Comparison of ENCODE assay signal across 24 mouse cellular contexts in the genomic region with DNA sequence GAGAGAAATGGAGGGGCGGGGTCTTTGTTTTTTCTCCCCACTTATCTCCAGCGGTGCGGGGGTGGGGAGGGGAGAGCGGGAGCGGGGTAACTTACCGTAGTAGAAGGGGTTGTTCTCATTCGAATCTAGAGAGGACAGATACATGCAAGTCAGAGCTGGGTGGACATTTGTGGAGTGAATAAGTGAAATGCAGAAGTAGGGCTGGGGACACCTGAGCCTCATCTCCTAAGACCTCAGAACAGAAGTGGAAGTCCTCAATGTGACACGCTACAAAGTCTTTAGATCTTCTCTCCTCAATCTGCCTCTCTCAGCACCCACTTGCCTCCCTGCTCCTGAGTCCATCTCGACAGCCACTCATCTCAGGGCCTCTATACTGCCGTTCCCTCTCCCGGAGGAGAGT. TPM values are rescaled to one million over a fixed set of nuclear protein-coding genes. Genes with fewer than 3 reads are reported as not detected.
DNase-seq lines count a peak whose midpoint lies in the region; ATAC-seq and TF ChIP-seq lines count a peak whose summit lies in the region.
"Had no signal": no experiment of that assay in that cellular context is flagged by ENCODE, and none has a peak within 500 bp of the region (broad histone marks: within the 10 kb centered on the region; RNA-seq: fewer than 3 reads in every experiment).

No protein-coding gene starts in this region.

- 87% methylated on average over 11 of the region's 11 CpGs for WGBS in macrophage (ENCODE audit: missing documents)

- ATAC-seq in activated CD4-positive, CD25-positive, alpha-beta regulatory T cell, adult 4 months, result no peak
- ATAC-seq: forebrain, embryonic 14.5 days; forebrain, postnatal 0 days; Patski had no signal

- H3K4me3 ChIP-seq in testis, adult 2 months (ENCODE audit: control insufficient read depth, low read depth, low read length), result peak overlapping the region; percentile 44
- H3K4me3 ChIP-seq in macrophage (ENCODE audit: inconsistent target), result no peak overlapping the region
- H3K4me3 ChIP-seq: embryonic facial prominence, embryonic 12.5 days; embryonic facial prominence, embryonic 15.5 days; gastrocnemius, adult 2 months; hindbrain, embryonic 12.5 days; hindbrain, embryonic 15.5 days had no signal

- peaks cover 11% of the 10 kb centered on the region for H3K4me1 ChIP-seq in testis, adult 2 months (ENCODE audit: control insufficient read depth, insufficient read depth, low read length)
- H3K4me1 ChIP-seq: embryonic facial prominence, embryonic 12.5 days; embryonic facial prominence, embryonic 15.5 days; hindbrain, embryonic 12.5 days; hindbrain, embryonic 15.5 days had no signal

- H3K36me3 ChIP-seq in testis, adult 2 months (ENCODE audit: control insufficient read depth, insufficient read depth, low read length), result no peaks in the 10 kb centered on the region
- peaks cover 21% of the 10 kb centered on the region; the same call in 1 of the 2 replicates for H3K36me3 ChIP-seq in macrophage (ENCODE audit: inconsistent target)
- H3K36me3 ChIP-seq: embryonic facial prominence, embryonic 12.5 days; embryonic facial prominence, embryonic 15.5 days; hindbrain, embryonic 12.5 days; hindbrain, embryonic 15.5 days had no signal

- H3K79me2 ChIP-seq in macrophage (ENCODE audit: inconsistent target), result peaks cover 39% of the 10 kb centered on the region

- no peaks in the 10 kb centered on the region for H3K27me3 ChIP-seq in testis, adult 2 months (ENCODE audit: control insufficient read depth, insufficient read depth, low read length)
- H3K27me3 ChIP-seq: Patski had no signal

- no peak for TF ChIP-seq CTCF in testis, adult 2 months (IDR thresholded peaks at IDR 0.05; ENCODE audit: control insufficient read depth, insufficient read depth, insufficient replicate concordance, low read depth, low read length)

- no peak overlapping the region for H3K27ac ChIP-seq in testis, adult 2 months (ENCODE audit: control insufficient read depth, insufficient read depth, low read depth, low read length)
- H3K27ac ChIP-seq in macrophage, result peak overlapping the region; percentile 83; the same call in 1 of the 2 replicates
- H3K27ac ChIP-seq: embryonic facial prominence, embryonic 12.5 days; embryonic facial prominence, embryonic 15.5 days; gastrocnemius, adult 2 months; hindbrain, embryonic 12.5 days; hindbrain, embryonic 15.5 days had no signal

- DNase-seq in testis, postnatal 10 days (ENCODE audit: low spot score), result no peak
- DNase-seq in MEL-GATA-1-ER (ENCODE audit: extremely low read depth, low read depth) (peak; percentile 74), adipocyte (ENCODE audit: low spot score) (no peak)
- DNase-seq: adrenal gland, adult 8-10 months; adrenal gland, postnatal 25 days; cerebellum, adult 18-20 months; cerebellum, adult 9-11 months; forebrain, postnatal 0 days; gastrocnemius, adult 2 months; gastrocnemius, postnatal 14 days had no signal

- TF ChIP-seq POLR2A in testis, adult 2 months (IDR thresholded peaks at IDR 0.05; ENCODE audit: control insufficient read depth, low read depth, low read length), result no peak

RNA-seq across cellular contexts. Expression of gene Fxyd5, which starts 7.0 kb away (rescaled TPM):
- 8.3 and 12.1 TPM in 2 replicates for polyA plus RNA-seq in testis, adult 2 months (2012; rRNA removed)
- 100 to 1,000 TPM in 13 of 26 experiments, 10 to 100 TPM in 13; 24.1 to 184 (median 97.0) TPM for total RNA-seq in macrophage (2018; cell fraction: chromatin; rRNA removed)
- 100 to 1,000 TPM; 518 to 856 (median 728) TPM for total RNA-seq in macrophage (2018; cell fraction: cytosol; rRNA removed)
- total RNA-seq in macrophage (2018; cell fraction: nucleus; rRNA removed), result 100 to 1,000 TPM in 25 of 26 experiments, 10 to 100 TPM in 1; 78.4 to 397 (median 257) TPM
- 662 to 1,499 TPM (median 1,028 TPM) in 3 replicates for polyA plus RNA-seq in macrophage (2018)
- 1,000 to 10,000 TPM; 2,132 to 2,220 TPM for polyA plus RNA-seq in activated CD4-positive, CD25-positive, alpha-beta regulatory T cell, adult 4 months (2017; shearing (Covaris generic))

RNA-seq across cellular contexts. Expression of gene Fxyd7, which starts 16.0 kb away (rescaled TPM):
- polyA plus RNA-seq in testis, adult 2 months (2012; rRNA removed), result 1.3 and 1.6 TPM in 2 replicates
- total RNA-seq in macrophage (2018; cell fraction: chromatin; rRNA removed), result not detected
- under 1 TPM in 2 of 26 experiments, not detected in 24; 0.18 to 0.35 TPM for total RNA-seq in macrophage (2018; cell fraction: cytosol; rRNA removed)
- total RNA-seq in macrophage (2018; cell fraction: nucleus; rRNA removed), result not detected
- not detected in 3 replicates for polyA plus RNA-seq in macrophage (2018)
- polyA plus RNA-seq in activated CD4-positive, CD25-positive, alpha-beta regulatory T cell, adult 4 months (2017; shearing (Covaris generic)), result not detected
- total RNA-seq: common myeloid progenitor, adult 5-6 weeks had no signal
- polyA plus RNA-seq: C2C12; CD4-positive, CD25-positive, alpha-beta regulatory T cell, adult 4 months; Patski had no signal

RNA-seq across cellular contexts. Expression of gene Fxyd1, which starts 21.7 kb away (rescaled TPM):
- 94.7 and 104 TPM in 2 replicates for polyA plus RNA-seq in testis, adult 2 months (2012; rRNA removed)
- total RNA-seq in macrophage (2018; cell fraction: chromatin; rRNA removed), result 1 to 10 TPM in 1 of 26 experiments, not detected in 25; 1.9 TPM
- total RNA-seq in macrophage (2018; cell fraction: cytosol; rRNA removed), result not detected
- total RNA-seq in macrophage (2018; cell fraction: nucleus; rRNA removed), result not detected
- polyA plus RNA-seq in macrophage (2018), result not detected in 3 replicates
- polyA plus RNA-seq in activated CD4-positive, CD25-positive, alpha-beta regulatory T cell, adult 4 months (2017; shearing (Covaris generic)), result not detected
- polyA plus RNA-seq: CD4-positive, CD25-positive, alpha-beta regulatory T cell, adult 4 months; Patski had no signal

RNA-seq across cellular contexts. Expression of gene Lgi4, which starts 23.9 kb away (rescaled TPM):
- polyA plus RNA-seq in testis, adult 2 months (2012; rRNA removed), result 2.0 TPM in 2 replicates
- total RNA-seq in macrophage (2018; cell fraction: chromatin; rRNA removed), result 1 to 10 TPM in 19 of 26 experiments, under 1 TPM in 7; 0.50 to 7.1 (median 1.5) TPM
- under 1 TPM; 0.09 to 0.59 (median 0.22) TPM for total RNA-seq in macrophage (2018; cell fraction: cytosol; rRNA removed)
- 1 to 10 TPM in 13 of 26 experiments, under 1 TPM in 13; 0.29 to 3.0 (median 0.94) TPM for total RNA-seq in macrophage (2018; cell fraction: nucleus; rRNA removed)
- 0.14 to 0.27 TPM (median 0.22 TPM) in 3 replicates for polyA plus RNA-seq in macrophage (2018)
- under 1 TPM in 1 of 2 experiments, not detected in 1; 0.19 TPM for polyA plus RNA-seq in activated CD4-positive, CD25-positive, alpha-beta regulatory T cell, adult 4 months (2017; shearing (Covaris generic))
- total RNA-seq: common myeloid progenitor, adult 5-6 weeks; hematopoietic stem cell, adult 5-6 weeks had no signal
- polyA plus RNA-seq: CD4-positive, CD25-positive, alpha-beta regulatory T cell, adult 4 months; heart, embryonic 14.5 days had no signal

RNA-seq across cellular contexts. Expression of gene Fxyd3, which starts 41.2 kb away (rescaled TPM):
- polyA plus RNA-seq in testis, adult 2 months (2012; rRNA removed), result 0.64 and 6.4 TPM in 2 replicates
- not detected for total RNA-seq in macrophage (2018; cell fraction: chromatin; rRNA removed)
- total RNA-seq in macrophage (2018; cell fraction: cytosol; rRNA removed), result not detected
- total RNA-seq in macrophage (2018; cell fraction: nucleus; rRNA removed), result not detected
- polyA plus RNA-seq in macrophage (2018), result not detected in 3 replicates
- polyA plus RNA-seq in activated CD4-positive, CD25-positive, alpha-beta regulatory T cell, adult 4 months (2017; shearing (Covaris generic)), result not detected
- total RNA-seq: common myeloid progenitor, adult 5-6 weeks; forebrain, postnatal 0 days; hematopoietic stem cell, adult 5-6 weeks had no signal
- polyA plus RNA-seq: forebrain, embryonic 14.5 days; forebrain, postnatal 0 days; Patski had no signal

Comparison
In these comparisons a context has a peak if more than half of its experiments do, and no peak if none do; other contexts are left out.
1. RNA of gene Fxyd5, which starts 7.0 kb away (polyA plus RNA-seq): 2,132 to 2,220 TPM in activated CD4-positive, CD25-positive, alpha-beta regulatory T cell, adult 4 months and 662 to 1,499 TPM in macrophage; 8.3 to 12.1 TPM in testis, adult 2 months; every median in the first group is over 10 times any median in the second.
2. RNA of gene Fxyd1, which starts 21.7 kb away (polyA plus RNA-seq): 94.7 to 104 TPM in testis, adult 2 months; not detected in activated CD4-positive, CD25-positive, alpha-beta regulatory T cell, adult 4 months and not detected in macrophage; every median in the first group is over 10 times any median in the second.